Mouse (Mus musculus) ovary, postnatal 36 days (tissue): ENCODE measurements around the gene Lime1.

Experiments used
- DNase-seq: peaks from one replicate; pipeline ENCODE4 v3.0.0; 2022; ENCODE audit warnings: low spot score, mixed read lengths

Lime1 gene

GRCm38 (mm10) chr2:181391022-181391421 lies 11.1 kb downstream of the Lime1 start:
- DNase-seq, result no peak

GRCm38 (mm10) chr2:181391541-181391940 lies 11.7 kb downstream of the Lime1 start:
- no peak for DNase-seq

GRCm38 (mm10) chr2:181392600-181393213 lies 12.8 kb downstream of the Lime1 start:
- DNase-seq, result peak; percentile 80

GRCm38 (mm10) chr2:181394086-181394485 lies 14.2 kb downstream of the Lime1 start:
- no peak for DNase-seq

DNA sequence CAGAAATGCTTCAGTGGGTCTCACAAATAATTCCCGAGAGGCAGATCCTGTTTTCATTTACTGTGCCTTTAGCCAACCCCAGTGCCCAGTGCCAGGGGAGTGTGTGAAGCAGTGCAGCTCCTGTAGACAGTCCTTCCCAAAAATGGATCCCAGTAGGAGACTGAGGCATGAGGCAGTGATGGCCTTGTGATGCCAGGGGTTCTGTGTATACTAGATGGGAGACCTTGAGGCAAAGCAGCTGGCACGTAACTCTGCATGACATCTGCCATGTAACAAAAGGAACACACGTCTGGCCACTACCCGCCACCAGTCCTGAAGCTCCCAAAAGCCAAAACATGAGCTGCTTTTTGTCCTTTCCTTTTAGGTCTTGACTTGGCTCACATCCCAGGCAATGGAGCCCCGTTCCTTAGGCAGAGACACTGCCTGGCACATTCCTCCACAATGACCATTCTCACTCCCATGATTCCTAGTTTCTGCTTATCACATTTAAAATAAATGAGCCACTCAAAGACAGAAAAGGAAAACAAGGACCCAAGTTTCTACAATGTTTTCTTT lies 17.4 kb downstream of the Lime1 start:
- no peak for DNase-seq

DNA sequence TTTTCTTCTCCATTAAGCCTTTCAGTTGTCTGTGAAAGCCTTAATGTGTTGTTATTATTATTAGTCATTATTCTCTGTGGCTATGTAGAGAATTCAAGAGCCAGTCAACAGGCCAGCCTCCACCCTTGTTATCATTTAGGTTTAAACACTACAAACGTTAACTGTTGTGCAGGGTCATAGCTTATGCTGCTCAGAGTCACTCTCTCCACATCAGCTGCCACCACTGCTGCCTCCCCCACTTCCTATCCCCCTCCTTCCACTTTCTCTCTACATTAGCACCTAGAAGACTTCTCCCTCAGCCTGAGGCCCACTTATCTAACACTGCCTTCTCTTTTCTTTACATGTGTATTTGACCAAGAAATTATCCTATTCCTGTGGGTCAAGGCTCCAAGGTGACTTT lies 21.6 kb downstream of the Lime1 start:
- no peak for DNase-seq

DNA sequence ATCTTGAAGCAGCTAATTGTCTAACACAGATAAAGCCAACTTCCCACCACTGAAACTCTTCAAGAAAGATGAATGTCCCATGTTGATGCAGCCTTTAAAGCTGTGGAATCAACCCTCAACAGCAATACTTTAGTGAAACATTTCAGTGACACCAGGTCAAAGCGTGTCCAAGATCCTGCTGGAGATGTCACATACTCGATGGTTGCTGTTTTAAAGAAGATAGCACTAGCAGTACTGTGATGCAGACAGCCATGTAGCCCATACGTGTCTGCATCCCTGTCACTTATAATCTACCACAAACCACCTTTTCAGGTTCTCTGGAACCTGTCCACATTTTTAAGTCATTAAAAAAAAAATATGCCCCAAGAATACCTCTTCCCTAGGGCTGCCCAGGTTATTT lies 23.8 kb downstream of the Lime1 start:
- no peak for DNase-seq

GRCm38 (mm10) chr2:181409643-181410042 lies 29.8 kb downstream of the Lime1 start:
- no peak for DNase-seq

DNA sequence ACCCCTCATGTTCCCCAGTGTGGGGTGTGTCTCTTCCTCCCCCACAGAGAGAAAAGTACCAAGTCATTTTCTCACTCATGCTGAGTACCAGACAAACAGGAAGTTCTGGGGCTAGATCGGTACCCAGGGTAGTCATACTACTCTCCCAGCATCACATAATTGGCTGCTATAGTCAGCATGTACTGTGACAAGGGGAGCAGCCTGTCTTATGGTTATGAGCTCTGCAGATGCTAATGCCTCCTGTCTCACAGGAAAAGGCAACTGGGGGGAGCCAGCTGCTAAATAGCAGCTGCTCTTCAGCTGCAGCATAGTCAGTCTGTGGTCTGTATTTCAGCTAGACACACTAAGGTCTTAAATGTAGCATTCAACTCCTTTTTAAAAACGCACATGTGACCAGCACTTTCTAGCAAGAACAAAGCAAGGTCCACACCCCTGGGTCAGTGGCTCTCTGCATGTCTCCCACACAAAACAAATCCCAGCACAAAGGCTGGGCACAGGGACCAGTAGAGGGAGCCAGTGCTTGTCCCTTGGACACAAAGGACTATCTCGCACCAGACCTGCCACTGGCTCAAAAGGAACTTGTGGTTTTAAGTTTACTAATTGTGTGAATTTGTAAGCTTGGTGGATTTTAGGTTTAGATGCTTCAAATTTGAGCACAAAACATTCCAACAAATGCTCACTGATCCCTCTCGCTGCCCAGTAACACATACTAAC lies 31.0 kb downstream of the Lime1 start:
- DNase-seq, result peak; percentile 74

GRCm38 (mm10) chr2:181413141-181413540 lies 33.3 kb downstream of the Lime1 start:
- DNase-seq, result no peak

GRCm38 (mm10) chr2:181415945-181416344 lies 36.1 kb downstream of the Lime1 start:
- DNase-seq, result peak; percentile 49

DNA sequence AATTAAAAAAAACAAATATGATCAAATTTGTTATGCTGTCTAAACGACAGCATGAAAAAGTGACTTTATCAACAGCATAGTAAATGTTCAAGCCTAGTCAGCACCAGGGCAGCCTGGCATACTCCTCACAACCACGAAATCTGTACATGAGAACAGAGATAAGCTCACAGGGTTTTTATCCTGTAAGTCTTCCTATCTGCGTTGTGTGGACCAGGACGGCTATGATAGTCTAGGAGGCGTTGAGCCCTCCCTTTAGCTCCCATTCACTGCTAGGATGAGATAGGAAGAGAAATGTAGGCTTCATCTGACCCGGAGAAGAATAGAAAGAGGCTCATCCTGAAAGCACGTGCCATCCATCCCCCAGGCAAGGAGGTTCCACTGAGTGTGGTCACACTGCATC lies 39.5 kb downstream of the Lime1 start:
- no peak for DNase-seq

GRCm38 (mm10) chr2:181420426-181420825 lies 40.5 kb downstream of the Lime1 start:
- no peak for DNase-seq

DNA sequence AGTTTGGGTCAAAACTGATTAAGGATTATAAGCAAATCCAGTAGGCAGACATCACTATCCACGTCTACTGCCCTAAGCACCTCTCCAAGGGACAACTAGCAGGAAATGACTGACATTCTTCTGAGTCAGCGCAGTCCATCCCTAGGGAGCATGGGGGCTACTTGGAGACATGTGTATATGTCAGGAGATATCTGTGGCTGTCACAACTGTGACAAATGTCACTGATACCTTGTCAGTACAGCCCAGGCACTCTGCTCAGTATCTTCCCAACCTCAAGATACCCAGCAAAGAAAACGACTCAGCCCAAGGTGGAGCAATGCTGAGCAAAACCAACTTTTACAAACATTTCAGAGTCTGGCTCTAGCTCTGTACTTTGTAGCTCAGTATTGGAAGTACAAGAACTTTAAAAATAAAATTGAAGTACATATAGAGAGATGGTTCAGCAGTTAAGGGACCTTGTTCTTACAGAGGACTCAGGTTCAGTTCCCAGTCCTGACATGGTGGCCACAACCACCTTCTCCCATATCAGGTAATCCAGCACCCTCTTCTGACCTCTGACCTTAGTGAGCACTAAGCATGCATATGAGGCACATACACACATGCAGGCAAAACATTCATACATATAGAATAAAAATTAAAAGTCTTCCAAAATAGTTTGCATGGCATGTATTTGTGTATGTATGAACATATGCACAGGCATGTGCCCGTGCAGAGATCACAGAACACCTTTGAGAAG lies 41.2 kb downstream of the Lime1 start:
- DNase-seq, result no peak

GRCm38 (mm10) chr2:181423834-181424233 lies 44.0 kb downstream of the Lime1 start:
- DNase-seq, result no peak
